Mouse (Mus musculus): ENCODE results near the gene Sema4c. TPM values are rescaled to one million over a fixed set of nuclear protein-coding genes. Genes with fewer than 3 reads are reported as not detected.

The Sema4c gene
- polyA plus RNA-seq, 1 experiment from 2014 or later, result 29.4 TPM

- H3K4me1 ChIP-seq, result peaks cover 48% of the 10 kb centered on the region
- no peaks in the 10 kb centered on the region for H3K27me3 ChIP-seq
- no peak overlapping the region for H3K4me3 ChIP-seq
- no peak for ATAC-seq (ENCODE audit: insufficient number of reproducible peaks, insufficient read depth, low FRiP score, low TSS enrichment)
- H3K27ac ChIP-seq, result peak overlapping the region; percentile 85; the same call in 1 of the 2 replicates
- H3K4me2 ChIP-seq (replicated peaks), result no peak overlapping the region; the same call in 1 of the 2 replicates
- no peaks in the 10 kb centered on the region for H3K36me3 ChIP-seq
- 0 out of 2 replicates have a peak overlapping the region, but pooled peaks have one; percentile 25 for H3K9ac ChIP-seq
- no peaks in the 10 kb centered on the region for H3K9me3 ChIP-seq
- WGBS, result 57% methylated on average over 6 of the region's 6 CpGs
These were observed 31.3 kb upstream of the Sema4c start for GRCm38 (mm10) chr1:36589486-36589885.

GRCm38 (mm10) chr1:36588476-36589450 lies 30.6 kb upstream of the Sema4c start:
- Histone ChIP-seq H3K27ac (peak overlapping the region; percentile 85), H3K27me3 (no peaks in the 10 kb centered on the region), H3K4me3 (no peak overlapping the region), H3K4me1 (peaks cover 55% of the 10 kb centered on the region), H3K36me3 (no peaks in the 10 kb centered on the region), H3K4me2 (replicated peaks) (peak overlapping the region; percentile 12; the same call in 1 of the 2 replicates), H3K9me3 (no peaks in the 10 kb centered on the region), H3K9ac (0 out of 2 replicates have a peak overlapping the region, but pooled peaks have one; percentile 25)
- WGBS, result 40% methylated on average over 13 of the region's 13 CpGs
- ATAC-seq (ENCODE audit: insufficient number of reproducible peaks, insufficient read depth, low FRiP score, low TSS enrichment), result peak; percentile 80

GRCm38 (mm10) chr1:36587860-36588259 lies 29.7 kb upstream of the Sema4c start:
- no peaks in the 10 kb centered on the region for H3K27me3 ChIP-seq
- ATAC-seq (ENCODE audit: insufficient number of reproducible peaks, insufficient read depth, low FRiP score, low TSS enrichment), result no peak
- no peak overlapping the region for H3K4me2 ChIP-seq (replicated peaks)
- no peaks in the 10 kb centered on the region for H3K36me3 ChIP-seq
- 87% methylated on average over 6 of the region's 6 CpGs for WGBS
- H3K4me3 ChIP-seq, result no peak overlapping the region
- no peaks in the 10 kb centered on the region for H3K9me3 ChIP-seq
- peaks cover 55% of the 10 kb centered on the region for H3K4me1 ChIP-seq
- no peak overlapping the region for H3K9ac ChIP-seq
- peak overlapping the region; percentile 85 for H3K27ac ChIP-seq

- Histone ChIP-seq H3K9ac (no peak overlapping the region), H3K27me3 (no peaks in the 10 kb centered on the region), H3K4me1 (peaks cover 55% of the 10 kb centered on the region), H3K27ac (no peak overlapping the region), H3K4me3 (no peak overlapping the region), H3K36me3 (no peaks in the 10 kb centered on the region), H3K9me3 (no peaks in the 10 kb centered on the region), H3K4me2 (replicated peaks) (no peak overlapping the region)
- ATAC-seq (ENCODE audit: insufficient number of reproducible peaks, insufficient read depth, low FRiP score, low TSS enrichment), result no peak
- 17% methylated on average over 4 of the region's 4 CpGs for WGBS
These were observed 28.1 kb upstream of the Sema4c start for GRCm38 (mm10) chr1:36586288-36586687.

GRCm38 (mm10) chr1:36583408-36584116 lies 25.4 kb upstream of the Sema4c start:
- no peaks in the 10 kb centered on the region for H3K9me3 ChIP-seq
- WGBS, result 64% methylated on average over 8 of the region's 8 CpGs
- H3K27ac ChIP-seq, result no peak overlapping the region
- no peak overlapping the region for H3K4me3 ChIP-seq
- ATAC-seq (ENCODE audit: insufficient number of reproducible peaks, insufficient read depth, low FRiP score, low TSS enrichment), result no peak
- no peak overlapping the region for H3K9ac ChIP-seq
- H3K36me3 ChIP-seq, result no peaks in the 10 kb centered on the region
- H3K4me1 ChIP-seq, result peaks cover 53% of the 10 kb centered on the region
- H3K27me3 ChIP-seq, result no peaks in the 10 kb centered on the region
- H3K4me2 ChIP-seq (replicated peaks), result no peak overlapping the region

- ATAC-seq (ENCODE audit: insufficient number of reproducible peaks, insufficient read depth, low FRiP score, low TSS enrichment), result no peak
These were observed 24.1 kb upstream of the Sema4c start for GRCm38 (mm10) chr1:36582211-36582610.

GRCm38 (mm10) chr1:36581260-36581659 lies 23.1 kb upstream of the Sema4c start:
- 76% methylated on average over 5 of the region's 5 CpGs for WGBS
- Histone ChIP-seq H3K4me2 (replicated peaks) (no peak overlapping the region), H3K4me3 (no peak overlapping the region), H3K9ac (no peak overlapping the region), H3K27ac (peak overlapping the region; percentile 94), H3K9me3 (no peaks in the 10 kb centered on the region), H3K4me1 (peaks cover 40% of the 10 kb centered on the region), H3K27me3 (no peaks in the 10 kb centered on the region), H3K36me3 (no peaks in the 10 kb centered on the region)
- ATAC-seq (ENCODE audit: insufficient number of reproducible peaks, insufficient read depth, low FRiP score, low TSS enrichment), result no peak

More at GRCm38 (mm10) chr1:36582211-36582610, 24.1 kb upstream of the Sema4c start:
- H3K27me3 ChIP-seq, result no peaks in the 10 kb centered on the region
- no peaks in the 10 kb centered on the region for H3K36me3 ChIP-seq
- peaks cover 41% of the 10 kb centered on the region for H3K4me1 ChIP-seq
- WGBS, result 62% methylated on average over 8 of the region's 8 CpGs
- H3K4me3 ChIP-seq, result no peak overlapping the region
- no peak overlapping the region for H3K27ac ChIP-seq
- no peaks in the 10 kb centered on the region for H3K9me3 ChIP-seq
- H3K9ac ChIP-seq, result no peak overlapping the region
- H3K4me2 ChIP-seq (replicated peaks), result no peak overlapping the region

- Histone ChIP-seq H3K36me3 (no peaks in the 10 kb centered on the region), H3K4me3 (peak overlapping the region; percentile 9; the same call in 1 of the 2 replicates), H3K9ac (0 out of 2 replicates have a peak overlapping the region, but pooled peaks have one; percentile 7), H3K4me1 (peaks cover 40% of the 10 kb centered on the region), H3K27me3 (no peaks in the 10 kb centered on the region), H3K4me2 (replicated peaks) (peak overlapping the region; percentile 42), H3K27ac (peak overlapping the region; percentile 94), H3K9me3 (no peaks in the 10 kb centered on the region)
- 1% methylated on average over 17 of the region's 17 CpGs for WGBS
- ATAC-seq (ENCODE audit: insufficient number of reproducible peaks, insufficient read depth, low FRiP score, low TSS enrichment), result peak; percentile 91
These were observed 22.4 kb upstream of the Sema4c start for GRCm38 (mm10) chr1:36580384-36581207.

GRCm38 (mm10) chr1:36579974-36580383 lies 21.8 kb upstream of the Sema4c start:
- Histone ChIP-seq H3K9ac (no peak overlapping the region), H3K4me2 (replicated peaks) (peak overlapping the region; percentile 42), H3K4me3 (peak overlapping the region; percentile 9; the same call in 1 of the 2 replicates), H3K27me3 (no peaks in the 10 kb centered on the region), H3K4me1 (peaks cover 41% of the 10 kb centered on the region), H3K27ac (peak overlapping the region; percentile 94), H3K36me3 (no peaks in the 10 kb centered on the region), H3K9me3 (no peaks in the 10 kb centered on the region)
- peak; percentile 70 for ATAC-seq (ENCODE audit: insufficient number of reproducible peaks, insufficient read depth, low FRiP score, low TSS enrichment)
- WGBS, result 17% methylated on average over 6 of the region's 6 CpGs

- no peak overlapping the region for H3K27ac ChIP-seq
These were observed 19.0 kb upstream of the Sema4c start for GRCm38 (mm10) chr1:36576991-36577675.

More at GRCm38 (mm10) chr1:36576991-36577675, 19.0 kb upstream of the Sema4c start:
- H3K27me3 ChIP-seq, result no peaks in the 10 kb centered on the region
- H3K4me1 ChIP-seq, result peaks cover 44% of the 10 kb centered on the region
- no peak overlapping the region for H3K9ac ChIP-seq
- H3K4me2 ChIP-seq (replicated peaks), result no peak overlapping the region
- H3K4me3 ChIP-seq, result no peak overlapping the region
- WGBS, result 68% methylated on average over 6 of the region's 6 CpGs
- no peaks in the 10 kb centered on the region for H3K36me3 ChIP-seq
- H3K9me3 ChIP-seq, result no peaks in the 10 kb centered on the region
- ATAC-seq (ENCODE audit: insufficient number of reproducible peaks, insufficient read depth, low FRiP score, low TSS enrichment), result no peak

Data from embryonic facial prominence, embryonic 12.5 days (tissue).